Mouse (Mus musculus): ENCODE data around the gene A4gnt. TPM values are rescaled to one million over a fixed set of nuclear protein-coding genes. Genes with fewer than 3 reads are reported as not detected.

The A4gnt gene
- not detected for polyA plus RNA-seq (2017; shearing (Covaris generic))

DNA sequence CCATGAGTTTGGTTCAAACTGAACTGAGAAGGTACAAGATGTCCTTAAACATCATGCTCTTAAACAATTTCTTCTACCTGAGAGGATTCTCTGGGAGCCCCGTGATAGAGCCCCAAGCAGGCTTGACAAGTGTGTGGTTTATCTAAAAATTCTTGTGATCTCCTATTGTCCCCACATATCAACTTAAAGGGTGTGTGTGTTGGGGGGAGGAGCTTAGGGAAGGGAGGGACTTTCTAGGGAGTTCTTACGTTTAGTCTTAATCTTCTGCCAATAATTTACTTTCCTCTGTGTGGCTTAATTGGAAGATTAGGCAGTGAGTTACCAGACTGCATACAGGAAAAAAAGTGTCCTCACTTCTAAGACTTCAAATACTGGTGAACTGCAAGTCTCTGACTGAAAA, at the start of gene A4gnt:
TSS of gene A4gnt (plus strand) at position 301 of the 400 bp plus-strand sequence.

GRCm38 (mm10) chr9:99568347-99569070, 43.8 kb upstream of the A4gnt start, which contains the start of gene Armc8:
Gene Armc8 (minus strand): TSS chr9:99568899.

GRCm38 (mm10) chr9:99575677-99576480, 36.4 kb upstream of the A4gnt start, which contains the start of gene Dbr1:
Gene Dbr1 (plus strand): TSS chr9:99575799.

GRCm38 (mm10) chr9:99629281-99630011, 17.1 kb downstream of the A4gnt start, which contains the start of gene Dzip1l:
Gene Dzip1l (plus strand): TSS chr9:99629496.

Other genes starting within 250 kb of the A4gnt start
- 0.11 TPM for gene Mras, start 175.1 kb upstream of the A4gnt start, polyA plus RNA-seq (2017; shearing (Covaris generic))
- not detected for gene Nme9, start 161.0 kb upstream of the A4gnt start, polyA plus RNA-seq (2017; shearing (Covaris generic))
- gene Armc8, start 43.6 kb upstream of the A4gnt start, polyA plus RNA-seq (2017; shearing (Covaris generic)) = 35.0 TPM
- gene Dbr1, start 36.7 kb upstream of the A4gnt start, polyA plus RNA-seq (2017; shearing (Covaris generic)) = 37.8 TPM
- not detected for gene Dzip1l, start 17.0 kb downstream of the A4gnt start, polyA plus RNA-seq (2017; shearing (Covaris generic))
- gene Cldn18, start 104.8 kb downstream of the A4gnt start, polyA plus RNA-seq (2017; shearing (Covaris generic)) = not detected